Mouse (Mus musculus) hindbrain, embryonic 15.5 days (tissue): ENCODE measurements at regions not wholly inside any gene's neighbourhood (a gene's known extent, or its start where the extent isn't known, plus 50 kb on each side); places are given as distances from the start of the nearest gene placed in this dataset.

Source experiments
- ATAC-seq: fragments of 200-750 bp; cut with Nextera tagmentation; 2 replicates; pipeline ENCODE4 v1.8.0; 2017; ENCODE audit warnings: low read depth, moderate number of reproducible peaks, moderate TSS enrichment; ENCODE audit not compliant: low FRiP score
- H3K27ac ChIP-seq: fragments of 300-500 bp; sonication (generic); replicated peaks from 2 replicates; pipeline ENCODE4 v1.5.1; 2015; ENCODE audit warnings: mild to moderate bottlenecking, inconsistent platforms
- H3K27me3 ChIP-seq: fragments of 300-500 bp; sonication (generic); 2 replicates; pipeline ENCODE4 v1.6.1; 2015; ENCODE audit warnings: control low read depth, inconsistent platforms
- H3K36me3 ChIP-seq: fragments of 300-500 bp; sonication (generic); 2 replicates; pipeline ENCODE4 v1.6.1; 2015; ENCODE audit warnings: control low read depth, inconsistent platforms
- H3K4me1 ChIP-seq: fragments of 300-500 bp; sonication (generic); replicated peaks from 2 replicates; pipeline ENCODE4 v1.6.1; 2015; ENCODE audit warnings: control low read depth, inconsistent platforms
- H3K4me2 ChIP-seq: fragments of 300-500 bp; sonication (generic); 2 replicates; pipeline ENCODE4 v1.6.1; 2015; ENCODE audit warnings: moderate library complexity, mild to moderate bottlenecking, inconsistent platforms
- H3K4me3 ChIP-seq: fragments of 300-500 bp; sonication (generic); 2 replicates; pipeline ENCODE4 v1.5.1; 2015; ENCODE audit warnings: mild to moderate bottlenecking, inconsistent platforms
- H3K9ac ChIP-seq: fragments of 300-500 bp; sonication (generic); 2 replicates; pipeline ENCODE4 v1.6.1; 2015; ENCODE audit warnings: inconsistent platforms
- H3K9me3 ChIP-seq: fragments of 300-500 bp; sonication (generic); 2 replicates; pipeline ENCODE4 v1.6.1; 2016; ENCODE audit warnings: control low read depth, inconsistent platforms
- WGBS: fragments of 180-500 bp; shearing (Covaris S2); methylation state at CpG from one replicate; pipeline ENCODE4 v1.1.7; 2015; 5-methylcytosine and 5-hydroxymethylcytosine counted together

GRCm38 (mm10) chr4:30776816-30777442 is 1187.0 kb upstream of the Map3k7 start:
- Histone ChIP-seq H3K27ac (no peak overlapping the region), H3K9me3 (no peaks in the 10 kb centered on the region), H3K36me3 (no peaks in the 10 kb centered on the region), H3K9ac (no peak overlapping the region), H3K4me1 (no peaks in the 10 kb centered on the region), H3K27me3 (no peaks in the 10 kb centered on the region), H3K4me3 (no peak overlapping the region), H3K4me2 (no peak overlapping the region)
- WGBS: 41% methylated on average over 2 of the region's 2 CpGs
- no peak for ATAC-seq

GRCm38 (mm10) chr4:30781649-30782048 is 1182.2 kb upstream of the Map3k7 start:
- no peak for ATAC-seq
- Histone ChIP-seq H3K4me2 (no peak overlapping the region), H3K27ac (no peak overlapping the region), H3K36me3 (no peaks in the 10 kb centered on the region), H3K9ac (no peak overlapping the region), H3K9me3 (no peaks in the 10 kb centered on the region), H3K27me3 (no peaks in the 10 kb centered on the region), H3K4me3 (no peak overlapping the region), H3K4me1 (no peaks in the 10 kb centered on the region)
- 69% methylated on average over 2 of the region's 2 CpGs for WGBS

- Histone ChIP-seq H3K9ac (no peak overlapping the region), H3K4me3 (no peak overlapping the region), H3K27me3 (no peaks in the 10 kb centered on the region), H3K4me2 (no peak overlapping the region), H3K27ac (no peak overlapping the region), H3K36me3 (no peaks in the 10 kb centered on the region), H3K9me3 (no peaks in the 10 kb centered on the region), H3K4me1 (no peaks in the 10 kb centered on the region)
- WGBS: 52% methylated on average over 5 of the region's 5 CpGs
- 0 out of 2 replicates have a peak, but pooled peaks have one; percentile 23 for ATAC-seq
These were observed 1173.8 kb upstream of the Map3k7 start for GRCm38 (mm10) chr4:30789976-30790657.

- Histone ChIP-seq H3K4me1 (no peaks in the 10 kb centered on the region), H3K27me3 (no peaks in the 10 kb centered on the region), H3K4me2 (no peak overlapping the region), H3K27ac (no peak overlapping the region), H3K9me3 (no peaks in the 10 kb centered on the region), H3K36me3 (no peaks in the 10 kb centered on the region), H3K9ac (no peak overlapping the region), H3K4me3 (no peak overlapping the region)
- no peak for ATAC-seq
These were observed 1154.1 kb upstream of the Map3k7 start for GRCm38 (mm10) chr4:30809798-30810197.

- Histone ChIP-seq H3K9ac (no peak overlapping the region), H3K9me3 (no peaks in the 10 kb centered on the region), H3K4me2 (no peak overlapping the region), H3K4me1 (no peaks in the 10 kb centered on the region), H3K27me3 (no peaks in the 10 kb centered on the region), H3K4me3 (no peak overlapping the region), H3K27ac (no peak overlapping the region), H3K36me3 (no peaks in the 10 kb centered on the region)
- ATAC-seq: no peak
- WGBS: 19% methylated on average over 5 of the region's 5 CpGs
These were observed 1108.4 kb upstream of the Map3k7 start for GRCm38 (mm10) chr4:30855361-30856056.

GRCm38 (mm10) chr4:30904966-30905365 is 1058.9 kb upstream of the Map3k7 start:
- H3K36me3 ChIP-seq: no peaks in the 10 kb centered on the region
- no peak overlapping the region for H3K9ac ChIP-seq
- ATAC-seq: no peak
- H3K27me3 ChIP-seq: no peaks in the 10 kb centered on the region
- H3K4me2 ChIP-seq: no peak overlapping the region
- WGBS: 57% methylated on average over 2 of the region's 2 CpGs
- H3K27ac ChIP-seq: no peak overlapping the region
- no peak overlapping the region for H3K4me3 ChIP-seq
- H3K4me1 ChIP-seq: no peaks in the 10 kb centered on the region
- no peaks in the 10 kb centered on the region for H3K9me3 ChIP-seq

GRCm38 (mm10) chr4:30922944-30923343 is 1041.0 kb upstream of the Map3k7 start:
- H3K27ac ChIP-seq: no peak overlapping the region
- H3K9me3 ChIP-seq: no peaks in the 10 kb centered on the region
- H3K4me2 ChIP-seq: no peak overlapping the region
- WGBS: 89% methylated on average over 4 of the region's 4 CpGs
- no peaks in the 10 kb centered on the region for H3K4me1 ChIP-seq
- no peak overlapping the region for H3K9ac ChIP-seq
- H3K4me3 ChIP-seq: no peak overlapping the region
- no peak for ATAC-seq
- no peaks in the 10 kb centered on the region for H3K27me3 ChIP-seq
- no peaks in the 10 kb centered on the region for H3K36me3 ChIP-seq

GRCm38 (mm10) chr4:30932358-30932757 is 1031.5 kb upstream of the Map3k7 start:
- Histone ChIP-seq H3K4me3 (no peak overlapping the region), H3K36me3 (no peaks in the 10 kb centered on the region), H3K27me3 (no peaks in the 10 kb centered on the region), H3K9ac (no peak overlapping the region), H3K9me3 (no peaks in the 10 kb centered on the region), H3K4me1 (0 out of 2 replicates have a peak, but pooled peaks cover 6% of the 10 kb centered on the region), H3K4me2 (no peak overlapping the region), H3K27ac (no peak overlapping the region)
- no peak for ATAC-seq
- WGBS: 70% methylated on average over 3 of the region's 3 CpGs

- Histone ChIP-seq H3K27me3 (no peaks in the 10 kb centered on the region), H3K9ac (no peak overlapping the region), H3K4me1 (0 out of 2 replicates have a peak, but pooled peaks cover 6% of the 10 kb centered on the region), H3K4me2 (no peak overlapping the region), H3K9me3 (no peaks in the 10 kb centered on the region), H3K36me3 (no peaks in the 10 kb centered on the region), H3K4me3 (no peak overlapping the region), H3K27ac (no peak overlapping the region; the same call in 1 of the 2 replicates)
- ATAC-seq: no peak
- WGBS: 66% methylated on average over 5 of the region's 5 CpGs
These were observed 1030.6 kb upstream of the Map3k7 start for GRCm38 (mm10) chr4:30933030-30933987.

- WGBS: 58% methylated on average over 4 of the region's 4 CpGs
- no peaks in the 10 kb centered on the region for H3K36me3 ChIP-seq
- H3K4me2 ChIP-seq: no peak overlapping the region
- ATAC-seq: no peak
- H3K27me3 ChIP-seq: no peaks in the 10 kb centered on the region
- H3K4me3 ChIP-seq: no peak overlapping the region
- no peak overlapping the region for H3K27ac ChIP-seq
- no peaks in the 10 kb centered on the region for H3K9me3 ChIP-seq
- H3K4me1 ChIP-seq: no peaks in the 10 kb centered on the region
- H3K9ac ChIP-seq: no peak overlapping the region
These were observed 980.3 kb upstream of the Map3k7 start for GRCm38 (mm10) chr4:30983611-30984010.

GRCm38 (mm10) chr4:31012006-31012405 is 951.9 kb upstream of the Map3k7 start:
- H3K4me2 ChIP-seq: no peak overlapping the region
- H3K36me3 ChIP-seq: no peaks in the 10 kb centered on the region
- no peak overlapping the region for H3K4me3 ChIP-seq
- H3K4me1 ChIP-seq: no peaks in the 10 kb centered on the region
- no peak overlapping the region for H3K27ac ChIP-seq
- H3K27me3 ChIP-seq: no peaks in the 10 kb centered on the region
- ATAC-seq: no peak
- H3K9me3 ChIP-seq: no peaks in the 10 kb centered on the region
- H3K9ac ChIP-seq: no peak overlapping the region
